In genomic region chr15:94430681-94431405, GRCm38 (mm10) we compare ENCODE assay signal across 13 mouse cellular contexts. TPM values are rescaled to one million over a fixed set of nuclear protein-coding genes. Genes with fewer than 3 reads are reported as not detected.
DNase-seq lines count a peak whose midpoint lies in the region; ATAC-seq lines count a peak whose summit lies in the region.
"Had no signal": no experiment of that assay in that cellular context is flagged by ENCODE, and none has a peak within 500 bp of the region (broad histone marks: within the 10 kb centered on the region; RNA-seq: fewer than 3 reads in every experiment).

No protein-coding gene starts in this region.

- no peak for DNase-seq in forebrain, embryonic 10.5 days (ENCODE audit: extremely low spot score, low spot score)
- peak; percentile 21 for DNase-seq in retina, postnatal 1 day
- DNase-seq in retina, embryonic 14.5 days (ENCODE audit: low spot score): no peak
- peak; percentile 32 for DNase-seq in gastrocnemius, postnatal 14 days
- no peak for DNase-seq in lung, postnatal 4 days
- DNase-seq in yolk sac, embryonic 10.5 days (ENCODE audit: low spot score): no peak
- DNase-seq: kidney, postnatal 25 days; lung, postnatal 14 days; right cerebral cortex, postnatal 25 days had no signal

- 0 out of 2 replicates have a peak overlapping the region, but pooled peaks have one; percentile 36 for H3K27ac ChIP-seq in forebrain, embryonic 10.5 days
- H3K27ac ChIP-seq in forebrain, embryonic 12.5 days: no peak overlapping the region

- no peak overlapping the region for H3K4me3 ChIP-seq in forebrain, embryonic 10.5 days
- no peak overlapping the region for H3K4me3 ChIP-seq in forebrain, embryonic 12.5 days (replicated peaks)

- no peak overlapping the region for H3K9ac ChIP-seq in forebrain, embryonic 12.5 days

- no peak overlapping the region for H3K4me2 ChIP-seq in forebrain, embryonic 12.5 days

- intact Hi-C loops in gastrocnemius, postnatal 14 days (cut with DNase I; ENCODE audit: low total_unique reads): no loop called here

- no peak for ATAC-seq in forebrain, embryonic 12.5 days (ENCODE audit: low FRiP score)
- ATAC-seq in megakaryocyte progenitor cell, adult 5-6 weeks (replicated peaks; ENCODE audit: poor library complexity): 0 out of 2 replicates have a peak, but pooled peaks have one; percentile 20
- ATAC-seq: midbrain, embryonic 16.5 days had no signal

- no peaks in the 10 kb centered on the region for H3K9me3 ChIP-seq in forebrain, embryonic 10.5 days
- H3K9me3 ChIP-seq in forebrain, embryonic 12.5 days: no peaks in the 10 kb centered on the region

- H3K4me1 ChIP-seq in forebrain, embryonic 10.5 days: 0 out of 2 replicates have a peak, but pooled peaks cover 10% of the 10 kb centered on the region
- H3K4me1 ChIP-seq in forebrain, embryonic 12.5 days: no peaks in the 10 kb centered on the region

- no peaks in the 10 kb centered on the region for H3K27me3 ChIP-seq in forebrain, embryonic 10.5 days (ENCODE audit: poor library complexity, severe bottlenecking)
- no peaks in the 10 kb centered on the region for H3K27me3 ChIP-seq in forebrain, embryonic 12.5 days

- WGBS in forebrain, embryonic 10.5 days: 85% methylated on average over 14 of the region's 14 CpGs
- WGBS in forebrain, embryonic 12.5 days: 82% methylated on average over 14 of the region's 14 CpGs

- no peaks in the 10 kb centered on the region for H3K36me3 ChIP-seq in forebrain, embryonic 10.5 days (replicated peaks)
- no peaks in the 10 kb centered on the region for H3K36me3 ChIP-seq in forebrain, embryonic 12.5 days (replicated peaks)

RNA-seq across cellular contexts. Expression of gene Adamts20, which starts 34.4 kb away (rescaled TPM):
- polyA plus RNA-seq in forebrain, embryonic 10.5 days (2016; fragmentation: Nextera tagmentation; extraction: Ambion mirVana): 5.0 and 5.4 TPM in 2 replicates
- 6.5 and 11.6 TPM in 2 replicates for polyA plus RNA-seq in forebrain, embryonic 12.5 days (2016; fragmentation: Nextera tagmentation; extraction: Ambion mirVana)
- total RNA-seq in gastrocnemius, postnatal 14 days (2021): 10 to 100 TPM; 15.4 to 19.6 TPM
- not detected in 2 replicates for total RNA-seq in megakaryocyte progenitor cell, adult 5-6 weeks (2015)
- 0.03 TPM in 1 of 2 replicates, not detected in the other for total RNA-seq in megakaryocyte progenitor cell, adult 5-6 weeks (2017)
- total RNA-seq: liver, adult 2 months had no signal
- polyA plus RNA-seq: liver, adult 2 months had no signal

Comparison
In these comparisons a context has a peak if more than half of its experiments do, and no peak if none do; other contexts are left out.
1. DNase-seq: peak in retina, postnatal 1 day (single experiment) and gastrocnemius, postnatal 14 days (single experiment); none in forebrain, embryonic 10.5 days (single experiment), retina, embryonic 14.5 days (single experiment), lung, postnatal 4 days (0 of 2) and yolk sac, embryonic 10.5 days (single experiment).
2. RNA of gene Adamts20, which starts 34.4 kb away (total RNA-seq): 15.4 to 19.6 TPM in gastrocnemius, postnatal 14 days; 0.03 TPM in megakaryocyte progenitor cell, adult 5-6 weeks; every median in the first group is over 10 times any median in the second.